Mouse (Mus musculus): ENCODE measurements at regions not wholly inside any gene's neighbourhood (a gene's known extent, or its start where the extent isn't known, plus 50 kb on each side); places are given as distances from the start of the nearest gene placed in this dataset.

- no peak for TF ChIP-seq CTCF (IDR thresholded peaks at IDR 0.05; ENCODE audit: control insufficient read depth, insufficient read depth, insufficient replicate concordance, low read depth, low read length)
- TF ChIP-seq POLR2A (IDR thresholded peaks at IDR 0.05; ENCODE audit: control insufficient read depth, low read depth, low read length): no peak
Measured at GRCm38 (mm10) chr7:62208529-62208928, 137.8 kb upstream of the Ndn start.

Data from testis, adult 2 months (tissue).